Mouse (Mus musculus): ENCODE data around the gene Oas2. TPM values are rescaled to one million over a fixed set of nuclear protein-coding genes. Genes with fewer than 3 reads are reported as not detected.

The Oas2 gene
- total RNA-seq, 2 experiments from 2014 or later, result 0.12 to 0.16 TPM

DNA sequence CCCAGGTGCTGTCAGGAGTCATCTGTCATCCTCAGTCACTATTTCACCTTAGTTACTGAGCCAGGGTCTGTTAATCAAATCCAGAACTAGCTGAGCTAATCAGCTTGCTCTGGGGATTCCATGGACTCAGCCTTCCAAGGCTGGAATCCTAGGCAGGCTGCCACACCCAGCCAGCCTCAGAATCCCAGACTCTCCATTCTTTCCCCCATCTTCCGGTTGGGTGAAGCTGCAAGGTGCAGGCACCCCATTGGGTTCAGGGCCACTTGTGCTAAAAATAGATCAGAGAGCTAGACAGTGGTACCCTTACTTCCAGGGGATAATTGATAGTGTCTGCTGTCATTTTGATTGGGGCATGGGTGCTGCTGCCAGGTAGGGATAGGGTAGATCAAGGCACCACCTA is 16.9 kb downstream of the Oas2 start:
- DNase-seq (ENCODE audit: low spot score in 2 of 2), result no peak

GRCm38 (mm10) chr5:120729319-120729718 is 20.3 kb downstream of the Oas2 start:
- peak; percentile 72 to 75 for DNase-seq (ENCODE audit: low spot score in 2 of 2)

GRCm38 (mm10) chr5:120725811-120726455 is 23.7 kb downstream of the Oas2 start:
- no peak for DNase-seq (ENCODE audit: low spot score in 2 of 2)

DNA sequence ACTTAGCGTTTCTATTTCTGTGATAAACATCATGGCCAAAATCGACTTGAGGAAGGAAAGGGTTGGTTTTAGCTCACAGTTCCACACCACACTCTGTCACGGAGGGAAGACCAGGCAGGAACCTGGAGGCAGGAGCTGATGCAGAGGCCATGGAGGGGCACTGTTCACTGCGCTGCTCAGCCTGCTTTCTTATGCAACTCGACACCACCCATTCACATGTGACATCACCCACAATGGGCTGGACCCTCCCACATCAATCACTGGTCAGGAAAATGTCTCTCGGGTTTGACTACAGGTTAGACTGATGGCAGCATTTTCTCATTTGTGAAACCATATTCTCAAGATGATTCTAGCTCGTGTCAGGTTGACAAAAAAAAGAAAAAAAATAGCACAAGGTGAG is 28.6 kb downstream of the Oas2 start:
- DNase-seq (ENCODE audit: low spot score in 2 of 2), result no peak

DNA sequence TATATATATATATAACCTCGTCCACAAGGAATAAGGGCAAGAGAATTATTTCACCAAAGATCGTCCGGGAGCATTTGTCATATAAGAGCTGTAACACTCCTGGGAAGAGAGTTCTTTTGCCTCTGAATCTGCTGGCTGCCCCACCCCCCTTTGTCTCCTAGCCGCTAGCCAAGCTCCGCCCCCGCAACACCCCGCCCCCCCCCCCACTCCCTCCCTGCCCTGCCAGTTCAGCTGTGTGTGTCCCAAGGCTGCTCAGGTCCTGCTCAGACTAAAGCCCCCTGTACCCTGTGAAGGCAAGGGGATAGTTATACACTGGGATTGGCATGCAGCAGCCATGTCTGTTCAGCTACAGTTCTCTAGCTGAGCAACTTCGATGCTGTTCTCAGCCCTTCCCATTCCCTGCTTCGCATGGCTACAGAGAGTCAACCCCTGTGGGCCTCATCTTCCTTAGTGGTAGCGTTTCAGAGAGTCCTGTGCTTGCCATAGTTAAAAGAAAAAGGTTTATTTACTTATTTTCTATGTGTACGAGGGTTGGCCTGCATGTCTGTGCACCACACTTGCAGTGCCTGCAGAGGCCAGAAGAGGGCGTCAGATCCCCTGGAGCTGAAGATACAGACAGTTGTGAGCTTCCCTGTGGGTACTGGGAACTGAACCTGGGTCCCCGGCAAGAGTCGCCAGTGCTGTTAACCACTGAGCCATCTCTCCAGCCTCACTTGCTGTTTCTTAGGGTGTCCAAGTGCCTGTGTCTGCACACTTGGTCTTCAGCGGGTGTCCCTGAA is 30.9 kb downstream of the Oas2 start:
- no peak for DNase-seq (ENCODE audit: low spot score in 2 of 2)

DNA sequence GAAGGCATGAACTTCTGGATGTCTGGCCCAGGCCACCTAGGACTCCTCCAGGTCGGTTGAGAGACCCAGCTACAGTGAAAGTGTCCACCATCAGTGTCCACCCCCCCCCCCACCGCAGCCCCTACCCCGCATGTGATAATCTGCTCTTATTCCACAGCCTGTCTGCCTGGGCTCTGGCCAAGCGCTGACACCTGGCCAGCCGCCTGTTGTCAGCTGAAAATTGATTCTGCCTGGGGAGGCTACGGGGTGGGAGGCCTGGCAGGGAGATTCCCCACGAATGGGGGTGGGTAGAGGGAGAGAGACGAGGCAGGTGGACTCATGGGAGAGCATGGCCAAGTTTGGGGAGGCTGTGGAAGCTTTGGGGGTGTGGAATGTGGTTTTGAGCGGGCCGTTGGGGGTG is 32.5 kb downstream of the Oas2 start:
- peak; percentile 69 to 72 for DNase-seq (ENCODE audit: low spot score in 2 of 2)

GRCm38 (mm10) chr5:120714314-120714713 is 35.3 kb downstream of the Oas2 start:
- DNase-seq (ENCODE audit: low spot score in 2 of 2), result peak; percentile 83 to 85

DNA sequence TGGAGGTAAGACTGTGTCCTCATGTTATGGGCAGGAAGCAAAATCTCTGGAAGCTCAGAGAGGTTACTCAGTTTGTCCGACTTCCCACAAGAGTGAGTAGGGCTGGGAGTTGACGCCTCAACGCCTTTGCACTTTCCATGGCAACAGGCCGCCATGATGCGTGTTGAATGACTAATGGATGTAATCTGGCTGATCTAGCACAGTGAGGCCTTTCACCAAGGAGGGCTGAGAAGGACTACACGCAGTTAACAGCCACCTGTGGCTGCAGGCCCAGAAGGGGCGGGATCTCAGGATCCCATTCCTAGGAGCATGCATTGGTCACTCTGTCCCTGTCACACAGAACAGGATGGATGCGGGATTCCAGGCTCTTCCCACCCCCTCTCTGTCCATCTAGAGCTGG is 36.9 kb downstream of the Oas2 start:
- DNase-seq (ENCODE audit: low spot score in 2 of 2), result peak in 1 of 2 experiments; percentile 54

- no peak for DNase-seq (ENCODE audit: low spot score in 2 of 2)
These were observed 37.8 kb downstream of the Oas2 start, which contains the start of gene Dtx1 for GRCm38 (mm10) chr5:120711827-120712226. TSS of gene Dtx1 (minus strand) at chr5:120711927.

- DNase-seq (ENCODE audit: low spot score in 2 of 2), result peak; percentile 81 to 83
These were observed 38.2 kb downstream of the Oas2 start for GRCm38 (mm10) chr5:120711416-120711815.

DNA sequence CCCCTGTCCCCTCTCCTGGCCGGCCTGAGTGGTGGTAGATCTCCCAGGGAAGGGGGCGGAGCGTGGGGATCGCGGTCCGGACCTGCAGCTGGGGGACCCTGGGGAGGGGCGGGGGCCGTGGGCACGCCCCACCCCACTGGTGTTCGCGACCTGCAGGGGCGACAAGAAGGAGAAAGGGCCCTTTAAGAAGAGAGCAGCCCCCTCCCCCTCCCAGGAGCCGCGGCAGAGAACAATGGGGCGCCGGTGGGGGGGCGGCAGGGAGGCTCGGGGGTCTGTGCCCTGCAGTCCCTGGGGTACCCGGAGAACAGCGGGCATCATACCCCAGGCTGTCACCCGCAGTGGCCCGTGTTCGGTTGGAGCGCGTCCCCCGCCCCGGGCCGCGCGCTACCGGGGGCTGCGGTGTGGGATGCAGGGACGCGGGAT is 38.8 kb downstream of the Oas2 start:
- DNase-seq (ENCODE audit: low spot score in 2 of 2), result peak in 1 of 2 experiments; percentile 46

DNA sequence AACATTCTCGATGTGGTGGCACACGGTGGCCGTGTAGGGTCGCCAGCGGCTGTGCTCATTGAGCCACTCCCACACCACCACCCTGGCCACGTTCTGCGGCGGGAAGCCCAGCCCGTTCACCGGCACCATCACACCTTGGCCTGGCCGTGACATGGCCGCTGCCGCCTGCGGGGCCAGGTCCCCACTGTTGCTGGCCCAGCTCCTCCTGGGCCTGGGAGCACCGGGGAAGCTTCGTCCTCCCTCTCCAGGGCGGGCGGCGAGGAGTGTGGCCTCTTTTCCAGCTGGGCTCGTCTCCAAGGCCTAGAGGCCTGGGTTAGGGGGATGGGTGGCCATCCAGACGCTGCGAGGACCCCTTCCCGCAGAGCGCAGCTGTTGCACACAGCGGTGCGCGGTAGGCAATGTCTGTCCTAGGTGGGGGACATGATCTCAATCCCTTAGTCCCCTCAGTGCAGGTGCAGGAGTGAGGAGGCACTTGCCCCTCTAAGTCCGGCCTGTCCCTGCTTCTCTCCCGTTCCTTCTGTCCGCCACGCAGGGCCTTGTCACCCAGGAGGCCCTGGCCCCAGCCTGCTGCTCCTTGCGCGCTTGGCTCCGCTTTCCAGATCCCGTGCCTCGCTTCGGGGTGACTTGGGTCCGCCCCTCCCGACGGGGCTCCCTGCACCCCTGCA is 39.4 kb downstream of the Oas2 start:
- peak; percentile 54 to 62 for DNase-seq (ENCODE audit: low spot score in 2 of 2)

GRCm38 (mm10) chr5:120706976-120707375 is 42.7 kb downstream of the Oas2 start:
- DNase-seq (ENCODE audit: low spot score in 2 of 2), result no peak

DNA sequence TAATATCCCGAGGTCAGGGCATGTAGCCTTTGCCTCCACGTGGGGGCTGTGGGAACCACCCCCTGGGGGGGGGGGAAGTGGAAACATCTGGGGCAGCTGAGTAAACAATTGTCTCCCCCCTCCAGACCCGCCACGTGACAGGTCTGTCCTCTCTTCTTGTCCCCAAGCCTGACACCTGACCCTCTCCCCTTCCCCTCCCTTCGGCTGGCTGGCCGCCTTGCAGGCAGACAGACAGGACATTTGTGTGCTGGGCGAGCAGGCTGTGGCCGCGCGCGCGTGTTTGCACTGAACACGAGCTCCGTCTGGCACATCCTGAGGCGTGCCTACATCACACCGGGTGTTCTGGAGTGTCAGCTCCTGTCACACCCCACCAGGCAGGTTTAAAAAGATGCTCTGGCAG is 43.1 kb downstream of the Oas2 start:
- DNase-seq (ENCODE audit: low spot score in 2 of 2), result no peak

- DNase-seq (ENCODE audit: low spot score in 2 of 2), result no peak
These were observed 45.2 kb downstream of the Oas2 start for GRCm38 (mm10) chr5:120704421-120704820.

GRCm38 (mm10) chr5:120703660-120704059 is 46.0 kb downstream of the Oas2 start:
- DNase-seq (ENCODE audit: low spot score in 2 of 2), result no peak

DNA sequence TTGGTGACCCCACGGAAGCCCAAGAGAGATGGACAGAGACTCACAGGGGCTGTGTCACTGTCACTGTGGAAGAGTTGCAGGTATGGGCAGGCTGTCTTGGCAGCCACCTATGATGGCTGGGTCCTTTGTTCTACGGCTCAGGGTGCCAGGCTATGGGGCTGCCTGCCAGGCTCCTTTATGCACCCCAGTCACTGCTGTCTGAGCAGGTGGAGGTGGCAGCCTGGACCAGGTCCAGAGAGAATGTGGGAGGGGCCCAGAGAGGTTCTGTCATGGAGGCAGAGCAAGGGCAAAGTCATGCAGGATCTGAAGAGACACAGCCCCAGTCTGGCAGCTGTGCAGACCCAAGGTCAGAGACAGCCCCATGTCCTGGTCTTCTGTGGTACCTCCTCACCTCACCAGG is 46.7 kb downstream of the Oas2 start:
- DNase-seq (ENCODE audit: low spot score in 2 of 2), result no peak

- no peak for DNase-seq (ENCODE audit: low spot score in 2 of 2)
These were observed 47.2 kb downstream of the Oas2 start for GRCm38 (mm10) chr5:120702421-120702820.

DNA sequence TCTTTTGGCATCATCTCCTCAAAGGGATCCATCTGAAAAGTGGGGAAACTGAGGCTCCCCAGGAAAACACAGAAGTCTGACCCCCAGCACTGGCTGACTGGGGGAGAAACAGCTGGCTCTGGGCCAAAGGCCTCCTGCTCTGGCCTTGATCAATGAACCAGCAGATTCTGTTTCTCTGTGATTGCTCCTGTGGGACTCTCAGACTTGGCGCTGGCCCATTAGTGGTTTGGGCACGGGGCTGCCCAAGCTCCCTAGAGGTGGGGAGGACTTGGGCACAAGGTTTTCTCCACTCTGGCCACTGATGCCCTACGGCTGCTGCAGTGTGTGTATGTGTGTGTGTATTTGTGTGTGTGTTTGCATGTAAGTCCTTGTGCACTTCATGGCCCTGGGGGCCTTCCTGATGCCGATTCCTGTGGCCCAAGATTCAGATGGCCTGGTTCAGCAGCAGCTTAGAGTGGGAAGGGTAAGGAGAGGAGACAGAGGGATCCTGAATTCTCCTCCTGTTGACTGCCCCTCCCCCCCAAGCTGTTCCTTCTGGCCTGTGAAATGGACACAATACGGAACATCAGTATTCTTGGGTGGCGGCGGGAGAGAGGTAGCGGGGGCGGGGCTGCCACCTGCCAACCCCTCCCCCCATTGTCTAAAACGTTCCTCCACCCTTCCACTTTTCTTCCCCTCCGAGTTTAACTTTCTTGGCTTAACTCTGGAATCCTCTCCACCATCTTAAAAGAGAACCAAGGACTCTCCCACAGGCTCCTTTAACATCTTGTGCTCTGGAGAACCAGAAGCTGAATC is 48.5 kb downstream of the Oas2 start:
- DNase-seq (ENCODE audit: low spot score in 2 of 2), result no peak

GRCm38 (mm10) chr5:120698801-120699391 is 50.8 kb downstream of the Oas2 start:
- DNase-seq (ENCODE audit: low spot score in 2 of 2), result peak in 1 of 2 experiments; percentile 67

DNA sequence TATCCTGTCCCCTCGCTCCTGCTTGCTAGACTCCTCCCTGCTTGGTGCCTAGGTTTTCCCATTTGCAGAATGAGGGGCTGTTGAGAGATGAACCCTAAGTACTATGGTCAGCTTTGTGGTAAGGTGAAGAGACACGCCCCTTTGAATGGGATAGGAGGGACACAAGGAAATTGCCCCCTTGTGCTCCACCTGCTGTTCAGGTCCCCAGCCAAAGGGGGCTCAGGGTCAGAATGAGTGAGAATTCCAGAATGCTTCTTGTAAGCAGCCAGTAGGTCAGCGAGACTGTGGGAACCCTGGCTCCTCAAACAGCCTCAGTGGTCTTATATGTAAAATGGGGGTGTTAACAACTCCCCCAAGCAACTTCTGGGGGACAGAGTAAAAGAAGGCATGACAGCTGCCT is 51.5 kb downstream of the Oas2 start:
- DNase-seq (ENCODE audit: low spot score in 2 of 2), result no peak
